Mouse (Mus musculus) olfactory bulb, adult 2 months (tissue): ENCODE results near the gene Gm3646. TPM values are rescaled to one million over a fixed set of nuclear protein-coding genes. Genes with fewer than 3 reads are reported as not detected.

Experiments
- H3K27ac ChIP-seq: fragments of 200-500 bp; 2 replicates; pipeline ENCODE4 v1.5.1; 2012; ENCODE audit warnings: low read depth, low read length; ENCODE audit not compliant: insufficient read depth
- H3K4me1 ChIP-seq: fragments of 200-500 bp; 2 replicates; pipeline ENCODE4 v1.6.1; 2012; ENCODE audit warnings: low read length; ENCODE audit not compliant: control insufficient read depth, insufficient read depth
- H3K4me3 ChIP-seq: fragments of 200-500 bp; 2 replicates; pipeline ENCODE4 v1.5.1; 2012; ENCODE audit warnings: mild to moderate bottlenecking, low read depth, low read length, moderate library complexity; ENCODE audit not compliant: insufficient read depth
- CTCF ChIP-seq: fragments of 200-500 bp; IDR thresholded peaks from 2 replicates; pipeline ENCODE4 v1.5.1; 2012; ENCODE audit warnings: low read depth, mild to moderate bottlenecking, low read length, moderate library complexity; ENCODE audit not compliant: insufficient read depth
- POLR2A ChIP-seq: fragments of 200-500 bp; IDR thresholded peaks from 2 replicates; pipeline ENCODE4 v1.6.1; 2012; ENCODE audit warnings: mild to moderate bottlenecking, low read depth, low read length, moderate library complexity; ENCODE audit not compliant: insufficient read depth
- WGBS: fragments of 180-500 bp; shearing (Covaris S2); methylation state at CpG from one replicate; pipeline ENCODE4 v1.1.7; 2018; 5-methylcytosine and 5-hydroxymethylcytosine counted together
- polyA plus RNA-seq: library from polyadenylated mRNA; stranded (reverse); fragments of >200 nt; gene quantifications from 2 replicates; pipeline ENCODE4 v1.2.4, GENCODE M21; 2012; ENCODE audit warnings: low replicate concordance; ENCODE audit not compliant: missing spikeins, insufficient read depth, insufficient read length

The Gm3646 gene
- polyA plus RNA-seq, 1 experiment: not detected

DNA sequence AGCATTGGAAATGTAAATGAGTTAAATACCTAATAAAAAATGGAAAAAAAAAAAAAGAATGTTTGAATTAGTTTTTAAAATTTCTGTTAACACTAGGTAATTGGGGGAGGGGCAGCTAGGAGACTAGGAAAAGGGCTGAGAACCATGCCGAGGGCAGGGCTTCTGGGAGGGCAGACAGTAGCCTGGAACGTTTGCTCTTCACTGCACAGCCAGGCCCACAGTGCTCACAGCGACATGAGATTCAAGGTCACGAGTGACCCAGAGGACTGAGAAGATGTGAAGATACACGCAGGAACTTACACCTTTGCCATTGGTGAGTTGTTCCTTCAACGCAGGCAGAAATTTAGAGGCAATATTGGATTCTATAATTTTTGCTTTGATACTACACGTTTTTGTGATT lies 2.2 kb downstream of the Gm3646 start:
- Histone ChIP-seq H3K4me3 (no peak overlapping the region), H3K4me1 (peaks cover 2% of the 10 kb centered on the region; the same call in 1 of the 2 replicates), H3K27ac (no peak overlapping the region)
- WGBS: 93% methylated on average over 7 of the region's 7 CpGs
- TF ChIP-seq POLR2A: no peak
- TF ChIP-seq CTCF: no peak

DNA sequence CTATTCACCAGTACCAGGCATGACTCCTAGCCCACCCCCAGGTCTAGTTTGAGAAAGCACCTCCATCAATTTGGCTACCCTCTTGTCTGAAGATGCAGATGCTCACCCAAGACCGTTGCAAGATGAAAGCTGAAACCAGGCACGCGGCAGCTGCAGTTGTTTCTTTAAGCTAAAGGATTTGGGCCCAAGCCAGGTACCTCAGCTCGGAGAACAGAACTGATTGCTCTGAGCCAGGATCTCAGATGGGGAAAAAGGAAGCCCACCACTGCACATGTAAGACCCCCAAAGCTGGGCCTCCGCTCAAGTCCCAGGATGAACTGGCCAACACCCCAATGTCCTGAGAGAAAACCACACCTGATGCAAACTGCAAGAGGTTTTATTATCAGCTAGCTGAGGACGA lies 7.6 kb downstream of the Gm3646 start:
- Histone ChIP-seq H3K27ac (no peak overlapping the region), H3K4me3 (no peak overlapping the region), H3K4me1 (no peaks in the 10 kb centered on the region)
- TF ChIP-seq CTCF (no peak), POLR2A (no peak)
- 66% methylated on average over 6 of the region's 6 CpGs for WGBS

DNA sequence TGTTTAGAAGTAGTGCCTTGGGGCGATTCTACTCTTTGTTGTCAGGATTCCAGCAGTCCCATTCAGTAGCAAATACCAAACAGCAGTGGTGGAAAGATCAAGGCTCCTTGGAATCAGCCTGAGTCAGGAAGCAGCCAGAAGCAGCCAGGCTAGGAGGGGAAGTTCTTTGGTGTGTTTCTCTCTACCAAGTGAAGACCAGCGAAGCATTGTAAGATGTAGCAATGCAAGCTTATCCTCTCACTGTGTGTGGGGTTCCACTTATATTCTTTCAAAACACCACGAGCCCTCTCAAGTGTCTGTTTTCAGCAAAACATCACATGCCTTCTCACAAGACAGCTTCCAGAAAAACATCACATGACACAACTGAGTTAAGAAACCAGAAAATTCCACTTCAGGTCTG lies 8.4 kb downstream of the Gm3646 start:
- WGBS: 85% methylated on average over 3 of the region's 3 CpGs
- TF ChIP-seq CTCF: no peak
- no peak for TF ChIP-seq POLR2A
- no peaks in the 10 kb centered on the region for H3K4me1 ChIP-seq
- no peak overlapping the region for H3K4me3 ChIP-seq
- H3K27ac ChIP-seq: no peak overlapping the region

DNA sequence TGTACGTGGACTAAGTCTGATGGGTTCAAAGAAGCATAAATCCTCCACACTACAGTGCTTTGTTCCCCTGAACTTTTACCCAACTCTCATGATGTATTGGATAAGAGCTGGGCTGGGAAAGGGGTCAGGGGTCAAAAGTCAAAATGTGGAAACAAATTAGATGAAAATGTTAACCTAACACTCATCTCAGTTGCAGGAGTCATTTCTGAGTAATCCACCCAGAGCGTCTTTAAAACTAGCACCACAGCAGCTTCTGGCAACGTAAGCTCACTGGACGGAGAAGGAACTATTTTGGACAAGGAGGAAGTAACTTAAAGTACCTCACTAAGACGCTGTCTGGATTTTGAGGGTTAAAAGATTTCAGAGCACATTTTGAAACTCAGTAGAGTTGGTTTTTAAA lies 20.5 kb downstream of the Gm3646 start:
- no peak overlapping the region for H3K27ac ChIP-seq
- 90% methylated on average over 5 of the region's 5 CpGs for WGBS
- no peak for TF ChIP-seq POLR2A
- no peak for TF ChIP-seq CTCF

DNA sequence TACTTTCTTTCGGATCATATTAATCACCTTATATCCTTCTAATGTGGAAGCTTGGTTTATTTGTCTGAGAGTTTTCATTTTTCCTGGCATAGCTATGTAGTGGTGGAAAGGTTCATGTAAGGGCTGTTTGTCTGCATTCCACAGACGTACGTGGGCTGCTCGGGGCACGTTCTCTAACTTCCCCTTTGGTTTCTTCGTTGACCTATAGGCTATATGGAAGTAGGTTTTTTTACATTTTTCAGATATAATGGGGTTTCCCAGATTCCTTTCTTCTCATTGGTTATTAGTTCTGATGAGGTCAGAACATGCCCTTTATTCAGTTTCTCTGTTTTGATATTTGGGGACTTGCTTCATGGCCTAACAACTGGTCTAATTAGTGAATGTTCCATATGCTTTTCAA lies 23.3 kb downstream of the Gm3646 start:
- Histone ChIP-seq H3K4me3 (no peak overlapping the region), H3K27ac (no peak overlapping the region), H3K4me1 (no peaks in the 10 kb centered on the region)
- WGBS: 95% methylated on average over 6 of the region's 6 CpGs
- TF ChIP-seq POLR2A (no peak), CTCF (no peak)

More for the DNA sequence above, 20.5 kb downstream of the Gm3646 start:
- H3K4me3 ChIP-seq: no peak overlapping the region
- no peaks in the 10 kb centered on the region for H3K4me1 ChIP-seq

DNA sequence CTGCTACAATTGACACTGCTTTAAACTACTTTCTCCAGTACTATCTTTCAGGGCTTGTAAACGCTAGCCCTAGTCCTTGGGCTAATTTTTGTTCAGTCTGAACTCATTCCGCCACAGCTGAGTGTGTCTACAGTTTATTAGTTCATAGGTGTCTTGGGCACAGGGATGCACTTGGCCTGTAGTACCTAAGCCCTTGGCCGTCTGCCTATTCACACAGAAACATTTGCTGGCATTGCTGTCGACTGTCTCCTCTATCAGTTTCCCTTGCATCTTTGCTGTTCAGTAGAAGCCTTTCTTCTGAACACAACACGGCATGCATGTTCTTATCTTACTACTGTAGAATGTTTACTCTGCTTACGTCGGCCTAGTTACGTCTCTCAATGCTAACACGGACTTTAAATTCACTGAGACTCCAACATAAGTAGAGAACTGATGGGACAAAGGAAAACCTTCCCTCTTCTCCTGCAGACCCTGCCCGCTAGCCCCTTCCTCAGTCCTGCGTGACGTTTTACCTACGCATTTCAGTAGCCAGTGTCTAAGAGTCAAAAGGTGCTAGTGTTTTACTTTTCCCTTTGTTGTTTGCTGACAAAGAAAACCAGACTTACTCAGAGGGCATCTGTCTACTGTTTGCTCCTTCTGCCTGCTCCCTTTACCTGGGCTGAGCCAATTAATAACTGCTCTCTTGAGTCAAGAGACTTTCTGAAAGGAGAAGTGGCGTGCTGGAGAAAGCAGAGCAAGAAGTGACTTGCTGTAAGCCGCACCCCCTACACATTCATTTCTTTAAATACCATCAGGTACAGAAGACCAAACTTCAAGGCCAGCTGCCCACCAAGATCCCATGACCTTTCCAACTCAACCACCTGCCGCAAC lies 25.8 kb downstream of the Gm3646 start:
- no peak overlapping the region for H3K27ac ChIP-seq
- WGBS: 92% methylated on average over 16 of the region's 16 CpGs
- no peak overlapping the region for H3K4me3 ChIP-seq
- H3K4me1 ChIP-seq: no peaks in the 10 kb centered on the region
- TF ChIP-seq POLR2A (no peak), CTCF (no peak)

DNA sequence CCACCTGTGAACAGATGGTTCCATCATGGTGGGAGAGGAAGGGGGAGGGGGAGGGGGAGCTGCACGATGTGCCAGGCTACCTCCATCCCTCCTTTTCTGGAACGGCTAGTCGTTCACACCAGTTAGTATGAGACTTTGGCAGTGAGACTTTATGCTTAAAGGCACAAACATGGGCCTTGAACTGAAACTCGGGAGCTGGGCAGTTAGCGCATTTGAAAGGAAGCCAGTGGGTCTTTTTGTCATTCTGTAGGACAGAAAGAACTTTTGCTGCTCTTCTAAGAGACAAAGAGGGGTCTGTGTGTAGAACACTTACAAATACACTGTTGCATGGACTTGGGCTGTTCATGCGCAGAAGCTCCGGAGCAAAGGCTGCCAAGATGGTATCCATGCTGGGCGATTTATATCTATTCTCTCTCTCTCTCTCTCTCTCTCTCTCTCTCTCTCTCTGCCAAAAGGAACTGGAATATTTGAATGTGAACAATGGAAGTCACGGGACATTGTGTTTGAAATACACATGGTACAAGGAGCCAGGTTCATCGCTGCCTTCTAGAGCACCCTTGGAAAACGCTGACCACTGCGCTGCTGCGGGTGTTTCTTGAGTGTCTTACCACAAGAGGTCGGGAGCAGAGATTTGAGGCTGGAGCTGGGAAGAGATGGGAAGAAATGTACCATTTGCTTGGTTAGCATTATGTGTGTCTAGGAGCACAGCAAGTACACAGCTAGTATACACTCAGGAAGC lies 31.0 kb downstream of the Gm3646 start:
- no peak overlapping the region for H3K4me3 ChIP-seq
- H3K4me1 ChIP-seq: no peaks in the 10 kb centered on the region
- TF ChIP-seq CTCF (no peak), POLR2A (no peak)
- 44% methylated on average over 14 of the region's 14 CpGs for WGBS
- no peak overlapping the region for H3K27ac ChIP-seq

DNA sequence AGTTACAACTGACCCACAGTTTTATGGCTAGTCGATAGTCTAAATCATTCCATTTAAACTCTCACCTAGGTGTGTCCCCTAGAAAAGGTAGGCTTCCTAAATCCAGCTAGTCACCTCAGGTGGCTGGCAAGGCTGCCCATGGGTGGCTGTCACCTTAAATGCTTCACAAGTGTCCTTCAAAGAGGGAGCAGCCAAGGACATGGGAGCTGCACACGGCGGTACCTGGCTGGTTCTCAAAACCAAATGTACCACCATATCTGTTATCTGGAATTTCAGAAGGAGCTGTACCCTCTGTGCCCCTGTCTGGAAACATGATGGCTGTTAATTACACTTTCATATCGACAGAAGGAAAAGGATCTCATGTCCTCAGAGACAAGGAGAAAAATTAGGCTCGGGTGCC lies 31.6 kb downstream of the Gm3646 start:
- WGBS: 70% methylated on average over 5 of the region's 5 CpGs
- no peak overlapping the region for H3K27ac ChIP-seq
- H3K4me1 ChIP-seq: no peaks in the 10 kb centered on the region
- no peak overlapping the region for H3K4me3 ChIP-seq
- TF ChIP-seq POLR2A (no peak), CTCF (no peak)

DNA sequence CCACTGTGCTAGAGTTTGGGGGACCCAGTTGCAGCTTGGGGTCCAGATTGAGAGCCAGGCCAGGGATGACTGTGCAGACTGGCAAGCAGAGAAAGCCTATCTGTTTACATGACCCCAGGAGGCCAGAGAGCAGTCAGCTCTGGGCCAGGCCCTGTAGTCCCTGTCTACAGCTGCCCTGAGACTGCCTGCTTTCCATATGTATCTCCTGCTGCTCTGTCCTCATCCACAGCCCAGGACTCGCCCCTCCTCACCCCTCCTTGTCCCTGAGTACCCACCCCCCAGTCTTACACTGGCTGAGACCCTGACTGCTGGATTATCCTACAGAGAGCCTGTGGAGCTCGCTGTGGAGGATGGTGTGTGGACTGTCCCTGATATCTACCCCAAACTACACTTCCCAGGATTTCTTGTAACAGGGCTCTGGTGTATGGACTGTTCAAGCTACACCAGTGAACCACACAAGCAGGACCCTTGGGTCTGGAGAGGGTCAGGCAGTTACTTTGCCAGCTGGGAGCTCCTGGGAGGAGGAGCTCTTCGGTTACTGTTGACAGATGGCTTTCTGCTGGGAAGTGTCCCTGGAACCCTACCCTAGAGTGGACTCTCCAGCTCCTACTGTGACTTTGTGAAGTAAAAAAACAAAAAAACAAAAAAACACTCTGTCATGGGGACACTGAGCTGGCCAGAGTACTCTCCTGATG lies 32.6 kb downstream of the Gm3646 start:
- H3K4me3 ChIP-seq: no peak overlapping the region
- no peaks in the 10 kb centered on the region for H3K4me1 ChIP-seq
- no peak overlapping the region for H3K27ac ChIP-seq
- TF ChIP-seq POLR2A: no peak
- WGBS: 61% methylated on average over 3 of the region's 3 CpGs
